Mouse (Mus musculus) brain, embryonic 14.5 days (tissue): ENCODE measurements at regions not wholly inside any gene's neighbourhood (a gene's known extent, or its start where the extent isn't known, plus 50 kb on each side); places are given as distances from the start of the nearest gene placed in this dataset.

ENCODE experiments used
- CTCF ChIP-seq: fragments of 200-500 bp; IDR thresholded peaks from 2 replicates; pipeline ENCODE4 v1.5.1; 2012; ENCODE audit warnings: inconsistent platforms, mild to moderate bottlenecking, moderate library complexity, borderline replicate concordance; ENCODE audit not compliant: insufficient read depth, insufficient read length; ENCODE audit errors: extremely low read depth
- POLR2A ChIP-seq: fragments of 200-500 bp; IDR thresholded peaks from 2 replicates; pipeline ENCODE4 v1.6.1; 2012; ENCODE audit warnings: mild to moderate bottlenecking, inconsistent platforms, borderline replicate concordance; ENCODE audit not compliant: poor library complexity, insufficient read depth, insufficient read length, severe bottlenecking; ENCODE audit errors: extremely low read depth

DNA sequence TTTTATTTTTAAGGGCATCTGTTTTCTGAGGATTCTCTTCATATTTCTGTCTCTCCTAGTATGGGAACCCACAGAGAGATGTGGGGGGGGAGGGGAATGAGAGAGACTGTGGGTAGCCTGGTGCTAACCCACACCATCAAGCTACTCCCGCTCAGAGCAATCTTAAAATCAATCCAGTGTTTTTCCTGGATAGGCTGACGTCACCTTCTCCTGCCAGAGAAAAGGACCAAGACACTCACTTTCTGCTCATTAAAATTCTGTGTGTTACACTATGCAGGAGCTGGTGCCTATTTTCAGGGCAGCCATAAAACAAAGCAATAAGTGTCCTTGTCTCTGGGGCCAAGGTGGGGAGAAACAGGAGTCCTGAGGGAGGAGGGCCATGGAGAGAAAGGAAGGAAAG lies 537.3 kb upstream of the Tbl1xr1 start:
- TF ChIP-seq CTCF (no peak), POLR2A (no peak)
